Mouse (Mus musculus) frontal cortex, adult 2 months (tissue): ENCODE measurements around the gene Irgq. TPM values are rescaled to one million over a fixed set of nuclear protein-coding genes. Genes with fewer than 3 reads are reported as not detected.

ENCODE experiments used
- DNase-seq, 2 experiments: peaks; one replicate each; pipeline ENCODE4 v3.0.0; 2022; ENCODE audit warnings: low spot score in 1 of 2; ENCODE audit errors: extremely low spot score in 1 of 2
- polyA plus RNA-seq: library from polyadenylated mRNA; depleted of rRNA; stranded (reverse); fragments of >200 nt; gene quantifications from 2 replicates; pipeline ENCODE4 v1.2.3, GENCODE M21; 2012

Irgq gene
- polyA plus RNA-seq, 1 experiment: 46.7 TPM

DNA sequence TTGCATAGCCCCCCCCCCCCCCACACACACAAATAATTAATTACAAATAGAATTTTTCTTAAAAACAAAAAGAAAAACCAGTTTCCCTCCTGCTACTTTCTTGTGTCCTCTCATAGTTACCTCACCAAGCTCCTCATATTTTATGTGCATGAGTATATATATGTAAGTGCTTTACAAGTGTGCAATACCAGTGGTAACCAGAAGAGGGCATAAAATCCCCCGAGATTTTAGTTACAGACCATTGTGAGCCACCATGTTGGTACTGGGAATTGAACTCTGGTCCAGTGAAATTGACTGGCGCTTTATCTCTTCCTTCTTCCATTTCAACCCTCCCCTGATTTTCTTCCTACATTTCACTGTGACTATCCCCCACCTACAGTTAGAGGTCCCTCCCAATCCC is 14.0 kb downstream of the Irgq start:
- no peak for DNase-seq

DNA sequence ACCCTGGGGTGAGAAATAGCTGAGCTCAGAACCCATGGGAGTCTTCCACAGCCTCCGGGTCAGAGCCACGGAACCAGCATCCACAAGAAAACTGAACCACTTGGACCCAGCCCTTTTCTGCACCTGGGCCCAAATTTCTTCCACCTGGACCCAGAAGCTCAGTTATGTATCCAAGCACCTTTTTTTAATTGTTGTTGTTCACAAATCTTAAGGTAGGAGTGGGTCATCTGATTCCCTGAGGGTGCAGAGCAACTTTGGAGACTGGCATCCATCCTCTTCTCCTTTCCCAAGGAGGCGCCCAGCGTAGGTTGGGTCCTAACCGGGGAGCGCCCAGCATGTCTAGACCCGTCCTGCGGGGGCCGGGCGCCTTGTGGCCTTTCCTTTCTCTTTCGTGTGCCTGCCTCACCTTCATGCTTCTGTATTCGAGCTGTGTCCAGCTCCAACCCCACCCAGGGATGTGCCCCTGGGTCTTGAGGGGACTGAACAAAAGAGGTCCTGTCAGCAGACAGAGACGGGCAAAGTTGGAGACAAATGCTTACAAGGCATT is 15.7 kb downstream of the Irgq start, which contains the start of the genes Pinlyp and Xrcc1:
Gene Pinlyp (minus strand): TSS at position 51 of the 547 bp plus-strand sequence.
Gene Xrcc1 (plus strand): TSS at position 222 of the 547 bp plus-strand sequence.
- no peak for DNase-seq

DNA sequence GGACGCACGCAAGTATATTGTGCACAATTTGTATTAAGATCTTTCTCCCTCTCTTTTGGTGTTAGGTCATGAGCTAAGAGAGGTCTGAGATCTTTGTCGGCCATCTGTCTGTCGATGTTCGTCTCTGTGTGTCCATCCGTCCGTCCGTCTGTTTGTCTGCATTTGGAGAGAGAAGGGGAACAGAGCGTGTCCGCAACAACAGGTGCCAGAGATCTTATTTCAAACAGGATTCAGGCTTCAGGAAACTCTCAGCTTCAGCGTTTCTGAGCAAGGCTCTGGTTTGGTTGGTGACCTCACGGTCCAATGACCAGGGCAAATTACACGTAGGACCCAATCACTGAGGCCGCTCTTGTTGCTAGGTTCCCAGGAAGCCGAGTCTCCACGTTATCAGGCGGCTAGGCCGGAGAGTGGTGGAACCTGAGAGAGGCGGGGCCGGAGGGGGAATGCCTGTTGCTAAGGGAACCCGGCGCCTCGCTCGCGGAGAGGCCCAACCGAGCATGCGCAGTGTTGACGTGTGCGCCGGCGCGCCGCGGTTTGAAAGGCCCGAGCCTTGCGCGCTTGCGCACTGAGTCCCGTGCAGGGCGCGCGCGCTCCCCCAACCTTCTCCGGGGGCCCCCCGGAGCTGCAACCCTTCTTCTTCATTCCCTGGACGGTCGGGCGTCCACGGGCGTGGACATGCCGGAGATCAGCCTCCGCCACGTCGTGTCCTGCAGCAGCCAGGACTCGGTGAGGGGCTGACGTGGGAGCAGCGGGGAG is 16.3 kb downstream of the Irgq start:
- DNase-seq: peak; percentile 99

DNA sequence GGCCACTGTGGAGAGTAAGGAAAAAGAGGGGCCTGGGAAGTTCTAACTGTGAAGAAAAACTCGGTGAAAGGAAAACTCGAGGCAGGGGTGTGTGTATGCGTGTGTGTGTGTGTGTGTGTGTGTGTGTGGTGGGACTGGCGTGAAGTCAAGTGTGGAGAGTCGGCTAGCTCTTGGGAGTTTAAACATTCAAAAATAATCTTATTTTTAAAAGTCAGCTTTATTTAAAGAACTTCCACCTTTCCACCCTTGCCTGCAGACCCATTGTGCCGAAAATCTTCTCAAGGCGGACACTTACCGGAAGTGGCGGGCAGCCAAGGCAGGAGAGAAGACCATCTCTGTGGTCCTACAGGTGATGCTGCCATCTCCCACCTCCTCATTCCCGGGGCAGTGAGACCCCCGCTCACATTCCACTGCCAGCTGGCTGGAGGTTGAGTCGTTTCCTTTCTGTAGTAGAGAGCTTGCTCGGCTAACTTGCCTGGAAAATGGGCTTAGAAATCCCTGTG is 17.1 kb downstream of the Irgq start:
- DNase-seq: no peak

DNA sequence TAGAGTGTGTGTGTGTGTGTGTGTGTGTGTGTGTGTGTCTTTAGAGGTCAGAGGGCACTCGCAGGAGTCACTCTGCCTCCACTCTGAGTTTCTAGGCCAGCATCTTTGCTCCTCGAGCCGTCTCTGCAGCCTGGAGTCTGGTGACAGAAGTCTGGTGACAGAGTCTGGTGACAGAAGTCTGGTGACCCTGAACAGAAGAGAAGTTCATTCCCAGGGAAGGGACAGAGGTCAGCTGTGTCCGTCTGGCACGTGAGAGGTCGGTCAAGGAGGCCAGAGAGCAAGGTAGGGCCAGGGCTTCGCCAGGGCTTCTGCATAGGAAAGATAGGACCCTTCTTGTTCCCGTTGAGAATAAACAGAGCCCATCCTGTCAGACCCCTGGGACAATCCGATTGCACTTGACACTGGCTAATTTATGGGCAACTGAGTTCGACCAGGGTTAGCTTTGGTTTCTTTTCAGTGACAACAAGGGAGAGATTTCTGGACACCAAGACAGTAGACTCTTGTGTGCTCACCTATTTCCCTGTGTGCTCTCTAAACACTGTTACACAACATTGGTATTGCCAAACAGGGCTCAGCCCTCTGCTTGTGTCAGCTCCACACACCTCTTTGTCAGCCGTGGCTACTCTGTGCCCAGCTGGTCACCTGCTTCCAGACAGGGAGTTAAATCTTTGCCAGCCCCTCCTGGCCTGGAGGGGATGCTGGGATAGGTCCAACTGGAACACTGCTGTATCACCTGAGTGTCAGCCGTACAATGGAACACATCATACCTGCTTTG is 21.7 kb downstream of the Irgq start:
- DNase-seq: no peak

DNA sequence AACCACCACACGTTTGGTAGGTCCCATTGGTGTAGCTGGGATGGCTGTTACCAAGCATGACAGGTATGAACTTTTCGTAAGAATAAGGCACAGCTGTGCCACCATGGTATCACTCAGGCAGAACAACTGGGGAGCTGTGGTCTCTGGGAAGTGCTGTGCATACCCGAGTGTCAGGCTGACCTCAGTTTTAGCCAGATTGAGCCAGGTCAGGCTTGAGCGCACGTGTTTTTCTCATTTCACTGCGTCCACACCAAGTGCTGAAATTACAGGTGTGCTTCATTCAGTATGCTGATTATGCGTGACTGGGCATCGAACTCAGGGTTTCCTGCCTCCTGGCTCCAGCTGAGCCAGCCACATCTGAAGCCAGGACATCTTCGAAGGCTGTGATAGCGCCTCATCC is 25.3 kb downstream of the Irgq start:
- DNase-seq: no peak

DNA sequence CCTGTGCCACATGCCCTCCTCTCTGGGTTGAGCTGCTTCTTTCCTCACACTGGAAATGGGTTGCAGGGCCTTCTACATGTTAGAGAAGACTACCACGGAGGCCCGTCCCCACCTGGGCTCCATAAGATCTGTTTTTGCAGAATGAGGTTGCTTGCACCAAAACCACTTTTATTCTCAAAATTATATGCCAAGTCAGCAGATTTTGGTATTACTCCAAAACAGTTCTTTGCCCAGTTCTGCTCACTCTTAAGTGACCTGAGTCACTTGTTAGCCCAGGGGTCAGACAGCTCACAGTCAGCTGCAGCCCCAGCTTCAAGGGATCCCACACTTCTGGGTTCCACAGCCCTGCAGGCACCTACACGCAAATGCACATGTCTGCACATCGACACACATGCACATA is 31.0 kb downstream of the Irgq start:
- DNase-seq: no peak

DNA sequence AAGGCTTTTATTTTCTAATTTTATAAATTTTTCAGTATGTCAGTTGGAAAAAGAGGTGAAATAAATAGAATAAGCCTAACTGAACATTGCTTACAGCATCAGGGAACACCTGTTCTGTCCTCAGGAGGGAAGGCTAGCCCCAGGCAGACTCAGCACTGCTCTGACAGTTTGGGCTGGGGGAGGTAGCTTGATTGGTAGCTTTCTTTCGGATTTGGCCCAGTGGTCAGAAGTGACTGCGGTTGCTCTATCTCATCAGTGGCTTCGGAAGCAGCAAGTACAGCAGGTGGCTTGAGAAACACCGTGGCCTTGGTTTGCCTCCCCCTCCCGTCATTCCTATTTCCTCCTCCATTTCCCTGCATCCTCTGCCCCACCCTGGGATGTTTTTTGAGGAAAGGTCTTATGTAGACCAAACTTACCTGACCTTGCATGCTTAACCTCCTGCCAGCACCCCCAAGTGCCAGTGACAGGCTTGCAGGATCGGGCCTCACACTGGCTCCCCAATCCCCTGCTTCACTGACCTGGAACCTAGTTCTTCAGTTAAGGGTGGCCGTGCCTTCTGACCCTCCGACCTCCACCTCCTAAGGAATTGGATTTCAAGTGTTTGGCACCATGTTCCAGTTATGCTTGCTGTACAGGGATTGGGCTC is 32.8 kb downstream of the Irgq start:
- DNase-seq: no peak

DNA sequence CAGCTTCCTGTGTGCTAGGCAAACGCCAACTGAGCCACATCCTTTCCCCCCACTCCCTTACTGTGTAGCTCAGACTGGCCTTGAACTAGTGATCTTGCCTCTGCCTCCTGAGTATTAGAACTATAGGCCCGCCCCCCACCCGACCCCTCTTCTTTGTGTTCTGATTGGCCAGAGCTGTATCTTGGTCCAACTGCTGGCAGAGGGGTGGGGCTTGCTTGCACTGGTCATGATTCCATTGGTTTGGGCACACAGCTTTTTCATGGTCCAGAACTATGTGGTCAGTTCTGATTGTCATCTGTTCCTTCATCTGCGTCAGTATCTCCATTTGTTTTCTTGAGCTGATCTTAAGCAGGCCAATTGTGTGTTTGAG is 33.3 kb downstream of the Irgq start:
- DNase-seq: no peak

DNA sequence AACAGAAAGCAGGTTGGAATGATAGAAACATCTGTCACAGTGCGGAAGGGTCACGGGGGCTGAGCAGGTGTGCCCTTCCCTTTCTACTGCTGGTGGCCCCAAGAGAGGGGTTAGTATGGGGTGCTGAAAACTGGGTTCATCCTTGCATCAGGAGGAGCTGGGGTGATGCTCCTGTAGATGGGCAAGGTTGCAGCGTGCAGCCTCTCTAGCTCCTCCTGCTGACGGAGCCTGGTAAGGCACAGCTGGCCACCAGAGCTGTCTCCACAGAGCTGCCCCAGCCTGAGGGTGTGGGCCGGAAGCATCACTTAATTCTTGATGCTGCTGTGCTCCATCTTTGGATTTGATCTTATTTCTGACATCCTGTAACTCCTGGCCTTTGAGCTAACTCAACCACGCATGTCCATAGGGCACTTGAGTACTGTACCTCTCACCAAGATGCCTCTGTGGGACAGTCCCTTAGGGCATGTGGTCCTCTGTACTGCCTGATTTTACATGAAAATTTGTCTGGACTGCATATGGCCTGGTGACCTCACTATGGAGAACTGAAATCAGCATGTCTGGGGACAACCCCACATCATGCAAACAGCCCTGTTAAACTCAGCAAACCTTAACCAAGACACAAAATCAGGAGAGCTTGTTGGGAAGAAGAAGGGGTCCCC is 34.2 kb downstream of the Irgq start:
- peak in 1 of 2 experiments; percentile 82 for DNase-seq

DNA sequence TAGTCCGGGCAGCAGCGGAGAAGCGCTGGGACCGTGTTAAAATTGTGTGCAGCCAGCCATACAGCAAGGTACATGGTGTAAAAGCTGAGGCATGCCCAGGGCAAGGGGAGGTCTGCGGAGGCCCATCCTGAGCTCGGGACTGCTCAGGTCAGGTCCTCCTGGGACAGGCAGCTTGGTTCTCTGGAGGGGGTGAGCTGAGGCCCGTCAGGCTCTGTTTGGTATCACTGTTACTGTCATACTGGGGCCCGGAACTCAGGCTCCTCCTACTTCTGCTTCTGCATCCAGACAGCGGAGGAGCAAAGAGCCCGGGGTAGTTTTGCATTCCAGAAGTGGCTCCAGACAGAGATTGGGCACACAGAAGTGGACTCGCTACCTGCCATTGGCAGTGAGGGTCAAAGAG is 35.1 kb downstream of the Irgq start:
- DNase-seq: no peak

DNA sequence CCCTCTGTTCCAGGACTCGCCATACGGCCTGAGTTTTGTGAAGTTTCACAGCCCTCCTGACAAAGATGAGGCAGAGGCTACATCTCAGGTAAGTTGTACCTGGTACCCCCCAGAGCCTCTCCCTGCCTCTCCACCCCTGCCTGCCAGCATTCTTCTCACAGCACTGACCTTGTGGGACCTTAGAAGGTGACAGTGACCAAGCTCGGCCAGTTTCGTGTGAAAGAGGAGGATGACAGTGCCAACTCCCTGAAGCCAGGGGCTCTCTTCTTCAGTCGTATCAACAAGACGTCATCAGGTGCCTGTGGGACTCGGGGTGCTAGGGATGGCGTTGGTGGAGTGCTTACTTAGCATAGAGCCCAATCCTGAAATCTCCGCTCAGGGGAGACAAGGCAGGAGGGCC is 35.7 kb downstream of the Irgq start:
- DNase-seq: no peak

DNA sequence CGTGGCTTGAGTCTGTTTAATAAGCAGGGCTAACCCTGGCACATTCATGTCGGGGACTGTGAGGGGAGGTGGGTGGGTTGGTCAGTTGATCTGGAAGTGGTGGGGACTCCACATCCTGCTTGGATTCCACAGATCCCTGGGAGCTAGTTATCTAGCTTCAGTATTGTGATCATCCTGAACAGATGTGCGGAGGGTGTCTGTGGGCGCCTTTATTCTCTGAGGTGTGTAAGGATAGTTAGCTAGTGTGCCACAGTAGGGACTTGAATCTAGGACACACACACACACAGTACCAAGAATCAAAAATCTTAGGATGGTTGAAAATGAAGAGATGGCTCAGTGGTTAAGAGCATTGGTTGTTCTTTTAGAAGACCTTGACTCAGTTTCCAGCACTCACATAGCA is 38.0 kb downstream of the Irgq start:
- no peak for DNase-seq

DNA sequence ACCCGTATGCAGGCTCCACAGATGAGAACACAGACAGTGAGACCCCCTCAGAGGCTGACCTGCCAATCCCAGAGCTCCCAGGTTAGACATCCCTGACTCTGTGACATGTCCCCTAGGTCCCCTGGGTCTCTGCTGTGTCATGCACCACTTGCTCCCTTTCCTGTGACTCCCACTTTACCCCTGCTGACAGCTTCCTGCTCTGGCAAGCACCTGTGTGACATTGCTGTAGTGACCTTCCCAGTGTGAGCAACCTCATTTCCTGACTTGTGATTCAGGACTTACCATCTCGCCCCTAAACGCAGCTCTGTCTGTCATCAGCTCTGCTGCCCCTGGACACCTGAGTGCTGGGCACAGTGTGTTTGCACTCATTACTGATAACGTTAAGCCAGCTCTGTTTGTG is 40.6 kb downstream of the Irgq start:
- DNase-seq: no peak

DNA sequence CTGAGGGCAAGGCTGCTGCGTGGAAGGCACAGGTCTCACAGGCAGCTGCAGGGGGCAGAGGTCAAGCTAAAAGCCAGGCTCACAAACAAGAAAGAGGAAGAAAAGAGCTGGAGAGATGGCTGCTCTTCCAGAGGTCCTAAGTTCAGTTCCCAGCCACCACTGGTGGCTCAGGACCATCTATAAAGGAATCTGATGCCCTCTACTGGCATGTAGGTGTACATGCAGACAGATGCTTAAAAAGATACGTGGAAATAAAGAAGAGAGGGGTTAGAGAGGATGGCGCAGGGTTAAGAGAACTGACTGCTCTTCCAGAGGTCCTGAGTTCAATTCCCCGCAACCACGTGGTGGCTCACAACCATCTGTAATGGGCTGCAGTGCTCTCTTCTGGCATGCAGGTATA is 42.0 kb downstream of the Irgq start:
- no peak for DNase-seq

DNA sequence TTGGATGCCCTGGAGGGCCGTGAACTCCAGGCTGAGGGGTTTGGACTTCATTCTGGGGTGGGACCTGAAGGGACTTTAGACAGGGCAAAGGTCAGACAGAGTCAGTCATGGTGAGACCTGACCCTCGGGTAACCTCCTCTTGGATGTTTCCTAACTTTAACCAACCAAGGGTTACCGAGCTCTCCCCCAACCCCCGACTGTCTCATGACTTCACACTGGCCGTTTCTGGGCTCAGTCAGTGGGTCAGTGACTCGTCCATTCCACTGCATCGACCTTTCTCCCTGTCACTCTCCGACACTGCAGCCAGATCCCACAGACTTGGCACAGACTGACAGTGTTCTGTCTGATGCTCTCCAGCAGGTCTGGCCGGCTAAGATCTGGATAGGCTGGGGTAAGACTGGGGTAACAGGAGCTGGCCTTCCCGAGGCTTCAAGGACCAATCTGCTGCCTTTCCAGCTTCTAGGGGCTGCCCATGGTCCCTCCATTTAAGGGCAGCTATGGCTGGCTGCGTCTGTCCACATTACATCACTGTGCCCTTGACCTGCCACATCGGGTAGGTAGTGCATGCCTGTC is 43.8 kb downstream of the Irgq start:
- no peak for DNase-seq

DNA sequence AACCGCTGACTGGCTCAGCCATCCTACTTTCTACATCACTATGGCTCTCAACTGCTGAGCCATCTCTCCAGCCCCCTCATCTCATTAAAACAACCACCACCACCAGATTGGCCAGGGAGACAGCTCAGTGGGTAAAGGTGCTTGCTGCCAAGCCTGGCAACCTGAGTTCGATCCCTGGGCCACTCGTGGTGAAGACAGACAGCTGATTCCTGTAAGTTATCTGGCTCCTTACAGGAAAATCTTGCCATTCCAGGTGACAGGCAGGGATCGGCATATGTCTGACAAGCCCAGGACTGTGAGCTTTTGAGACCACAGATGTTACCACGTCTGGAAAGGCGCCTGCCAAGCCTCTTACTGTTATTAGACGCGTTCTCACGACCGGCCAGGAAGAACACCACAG is 47.3 kb downstream of the Irgq start:
- no peak for DNase-seq

DNA sequence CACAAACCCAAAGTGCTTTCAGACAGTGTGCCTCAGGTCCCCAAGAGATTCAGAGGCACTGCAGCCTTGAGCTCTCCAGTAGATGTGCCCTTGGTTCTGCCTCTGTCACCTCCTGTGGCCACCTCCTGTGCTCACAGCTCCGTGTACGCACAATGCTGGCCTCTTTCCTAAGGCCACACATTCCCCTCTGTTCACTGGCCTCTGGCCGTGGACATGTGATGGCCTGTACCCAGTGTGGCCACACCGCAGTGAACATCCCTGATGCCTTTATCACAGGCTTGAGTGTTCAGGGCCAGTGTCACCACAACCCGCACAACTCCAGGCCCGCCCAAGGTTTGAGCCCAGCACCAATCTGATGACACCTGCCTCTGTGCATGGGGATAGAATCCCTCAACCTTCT is 54.4 kb downstream of the Irgq start:
- no peak for DNase-seq

DNA sequence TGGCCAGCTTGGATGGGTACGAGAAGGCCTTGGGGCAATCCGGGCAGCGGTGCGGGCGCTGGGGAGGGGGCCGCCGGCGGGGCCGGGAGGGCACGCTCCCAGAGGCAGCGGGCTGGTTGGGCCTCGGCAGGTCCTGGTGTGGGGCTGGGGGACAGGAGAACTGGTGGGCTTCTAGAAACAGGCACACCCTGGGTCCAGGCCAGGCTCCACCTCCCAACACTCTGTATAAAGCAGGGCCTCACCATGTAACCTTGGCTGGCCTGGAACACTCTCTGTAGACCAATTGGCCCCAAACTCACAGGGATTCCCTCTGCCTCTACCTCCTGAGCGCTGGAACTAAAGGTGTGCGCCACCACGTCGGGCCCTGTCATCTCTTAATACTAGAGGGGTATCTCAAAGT is 55.5 kb downstream of the Irgq start:
- DNase-seq: no peak

DNA sequence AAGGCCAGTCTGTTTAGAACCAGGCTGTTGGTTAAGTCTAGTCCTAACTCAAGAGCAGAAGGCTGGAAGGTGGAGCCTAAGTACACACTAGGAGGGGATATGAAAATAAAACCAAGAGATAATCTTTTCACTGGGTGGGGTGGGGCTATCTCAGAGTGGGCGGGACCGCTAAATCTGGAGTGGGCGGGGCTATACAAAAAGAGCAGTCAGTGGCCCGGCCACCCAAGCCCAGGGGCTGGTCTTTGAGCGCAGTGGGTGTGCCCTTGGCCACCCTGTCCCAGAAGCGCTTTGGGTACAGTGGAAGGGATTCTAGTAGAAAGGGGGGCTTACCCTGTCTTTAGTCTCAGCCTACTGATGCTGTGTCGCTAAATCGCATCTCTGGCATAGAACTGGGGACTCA is 56.3 kb downstream of the Irgq start:
- peak in 1 of 2 experiments; percentile 23 for DNase-seq
